Mouse (Mus musculus): ENCODE data around the gene Olfr293. TPM values are rescaled to one million over a fixed set of nuclear protein-coding genes. Genes with fewer than 3 reads are reported as not detected.

Gene Olfr293
- polyA plus RNA-seq (2012; rRNA removed), result not detected in 2 replicates

DNA sequence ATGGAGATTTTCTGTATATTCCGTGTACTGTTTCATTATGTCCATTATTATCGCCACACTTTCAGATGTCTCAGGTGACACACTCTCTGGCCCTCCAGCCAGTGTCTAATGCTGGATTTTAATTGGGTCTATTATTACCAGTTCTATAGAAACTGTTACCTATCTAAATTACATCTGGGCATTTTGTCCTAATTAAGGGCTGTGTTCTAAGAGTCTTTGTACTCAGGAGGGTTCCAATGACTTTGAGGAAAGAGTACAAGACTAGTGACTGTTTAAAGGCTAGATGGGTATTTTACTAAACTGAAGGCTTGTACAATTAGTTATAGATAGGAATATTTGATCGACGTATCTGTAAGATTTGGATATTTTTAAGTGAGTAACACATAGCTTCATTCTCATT is at the start of gene Olfr293:
Olfr293 (plus strand) TSS at position 301 of the 400 bp plus-strand sequence.
- Histone ChIP-seq H3K36me3 (ENCODE audit: control insufficient read depth, insufficient read depth, low read length) (no peaks in the 10 kb centered on the region), H3K4me3 (ENCODE audit: control insufficient read depth, insufficient read depth, low read length) (no peak within 1 kb of the TSS), H3K4me1 (replicated peaks; ENCODE audit: control insufficient read depth, insufficient read depth, low read length) (no peaks in the 10 kb centered on the region), H3K27me3 (ENCODE audit: control insufficient read depth, insufficient read depth, low read length) (no peaks in the 10 kb centered on the region), H3K27ac (ENCODE audit: control insufficient read depth, insufficient read depth, low read length) (no peak within 1 kb of the TSS)
- DNase-seq, result no peak
- TF ChIP-seq CTCF (IDR thresholded peaks at IDR 0.05; ENCODE audit: borderline replicate concordance, control insufficient read depth, extremely low read depth, insufficient read depth, low read length, poor library complexity) (no peak), POLR2A (IDR thresholded peaks at IDR 0.05; ENCODE audit: control insufficient read depth, extremely low read depth, insufficient read depth, low read length, poor library complexity) (no peak)
- 95% methylated on average over 4 of the region's 4 CpGs for whole genome bisulfite sequencing

DNA sequence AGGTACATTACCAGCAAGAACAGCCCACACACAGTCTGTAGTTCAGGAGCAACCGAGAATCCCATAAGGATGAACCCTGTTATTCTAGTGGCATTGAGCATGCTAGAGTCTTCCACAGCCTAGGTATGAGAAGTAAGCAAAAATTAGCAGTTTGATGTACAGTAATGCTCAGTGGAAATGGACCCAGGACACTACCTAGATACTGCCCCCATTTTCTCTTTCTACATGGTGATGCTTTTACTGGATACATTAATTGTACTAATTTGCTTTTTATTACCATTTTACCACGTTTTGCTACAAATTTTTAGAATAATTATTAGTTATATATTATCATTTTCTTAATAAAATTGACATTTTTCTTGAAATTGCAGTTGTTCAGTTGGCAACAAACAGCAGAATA is 32.3 kb upstream of the Olfr293 start, which contains the start of gene Olfr294:
Olfr294 (minus strand) TSS at position 101 of the 400 bp plus-strand sequence.
- 54% methylated on average over 2 of the region's 2 CpGs for WGBS
- TF ChIP-seq POLR2A (IDR thresholded peaks at IDR 0.05; ENCODE audit: control insufficient read depth, extremely low read depth, insufficient read depth, low read length, poor library complexity), result no peak
- no peak for TF ChIP-seq CTCF (IDR thresholded peaks at IDR 0.05; ENCODE audit: borderline replicate concordance, control insufficient read depth, extremely low read depth, insufficient read depth, low read length, poor library complexity)

DNA sequence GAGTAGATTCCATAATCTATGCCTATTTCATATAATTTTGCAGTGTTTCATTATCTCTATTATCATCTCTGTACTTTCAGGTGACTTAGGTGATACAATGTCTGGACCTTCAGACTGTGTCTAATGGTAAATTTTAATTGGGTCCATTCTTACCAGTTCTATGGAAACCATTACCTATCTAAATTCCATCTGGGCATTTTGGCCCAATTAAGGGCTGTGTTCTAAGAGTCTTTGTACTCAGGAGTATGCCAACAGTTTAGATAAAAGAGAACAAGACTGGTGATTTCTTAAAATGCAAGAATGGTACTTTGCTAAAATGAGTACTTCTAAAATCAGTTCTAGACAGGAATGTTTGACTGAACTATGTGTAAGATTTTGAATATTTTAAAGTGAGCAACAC is 39.2 kb downstream of the Olfr293 start, which contains the start of gene Olfr292:
Olfr292 (plus strand) TSS at position 301 of the 400 bp plus-strand sequence.
- H3K36me3 ChIP-seq (ENCODE audit: control insufficient read depth, insufficient read depth, low read length), result no peaks in the 10 kb centered on the region
- no peak for DNase-seq
- H3K4me3 ChIP-seq (ENCODE audit: control insufficient read depth, insufficient read depth, low read length), result no peak within 1 kb of the TSS
- no peak within 1 kb of the TSS for H3K27ac ChIP-seq (ENCODE audit: control insufficient read depth, insufficient read depth, low read length)
- no peaks in the 10 kb centered on the region for H3K27me3 ChIP-seq (ENCODE audit: control insufficient read depth, insufficient read depth, low read length)
- TF ChIP-seq POLR2A (IDR thresholded peaks at IDR 0.05; ENCODE audit: control insufficient read depth, extremely low read depth, insufficient read depth, low read length, poor library complexity) (no peak), CTCF (IDR thresholded peaks at IDR 0.05; ENCODE audit: borderline replicate concordance, control insufficient read depth, extremely low read depth, insufficient read depth, low read length, poor library complexity) (no peak)
- no peaks in the 10 kb centered on the region for H3K4me1 ChIP-seq (replicated peaks; ENCODE audit: control insufficient read depth, insufficient read depth, low read length)

More for the DNA sequence above, 32.3 kb upstream of the Olfr293 start, which contains the start of gene Olfr294:
- Histone ChIP-seq H3K4me3 (ENCODE audit: control insufficient read depth, insufficient read depth, low read length) (no peak within 1 kb of the TSS), H3K4me1 (replicated peaks; ENCODE audit: control insufficient read depth, insufficient read depth, low read length) (no peaks in the 10 kb centered on the region), H3K27me3 (ENCODE audit: control insufficient read depth, insufficient read depth, low read length) (no peaks in the 10 kb centered on the region), H3K27ac (ENCODE audit: control insufficient read depth, insufficient read depth, low read length) (no peak within 1 kb of the TSS), H3K36me3 (ENCODE audit: control insufficient read depth, insufficient read depth, low read length) (no peaks in the 10 kb centered on the region)
- no peak for DNase-seq

Other genes with a start within 250 kb of the Olfr293 start
- gene Olfr301, start 245.2 kb upstream of the Olfr293 start, polyA plus RNA-seq (2012; rRNA removed), result not detected in 2 replicates
- gene Olfr299, start 189.1 kb upstream of the Olfr293 start, polyA plus RNA-seq (2012; rRNA removed), result not detected in 2 replicates
- not detected in 2 replicates for gene Olfr298, start 156.6 kb upstream of the Olfr293 start, polyA plus RNA-seq (2012; rRNA removed)
- not detected in 2 replicates for gene Olfr297, start 129.1 kb upstream of the Olfr293 start, polyA plus RNA-seq (2012; rRNA removed)
- gene Olfr295, start 65.2 kb upstream of the Olfr293 start, polyA plus RNA-seq (2012; rRNA removed), result not detected in 2 replicates
- gene Olfr294, start 32.4 kb upstream of the Olfr293 start, polyA plus RNA-seq (2012; rRNA removed), result not detected in 2 replicates
- gene Olfr292, start 39.3 kb downstream of the Olfr293 start, polyA plus RNA-seq (2012; rRNA removed), result not detected in 2 replicates
- 0.04 and 0.17 TPM in 2 replicates for gene Folh1, start 126.9 kb downstream of the Olfr293 start, polyA plus RNA-seq (2012; rRNA removed)
- not detected in 2 replicates for gene Vmn2r77, start 146.0 kb downstream of the Olfr293 start, polyA plus RNA-seq (2012; rRNA removed)